Mouse (Mus musculus): ENCODE data around the gene Ptp4a2. TPM values are rescaled to one million over a fixed set of nuclear protein-coding genes. Genes with fewer than 3 reads are reported as not detected.

Ptp4a2 gene
- total RNA-seq, 2 experiments from 2014 or later = 115 to 138 TPM

DNA sequence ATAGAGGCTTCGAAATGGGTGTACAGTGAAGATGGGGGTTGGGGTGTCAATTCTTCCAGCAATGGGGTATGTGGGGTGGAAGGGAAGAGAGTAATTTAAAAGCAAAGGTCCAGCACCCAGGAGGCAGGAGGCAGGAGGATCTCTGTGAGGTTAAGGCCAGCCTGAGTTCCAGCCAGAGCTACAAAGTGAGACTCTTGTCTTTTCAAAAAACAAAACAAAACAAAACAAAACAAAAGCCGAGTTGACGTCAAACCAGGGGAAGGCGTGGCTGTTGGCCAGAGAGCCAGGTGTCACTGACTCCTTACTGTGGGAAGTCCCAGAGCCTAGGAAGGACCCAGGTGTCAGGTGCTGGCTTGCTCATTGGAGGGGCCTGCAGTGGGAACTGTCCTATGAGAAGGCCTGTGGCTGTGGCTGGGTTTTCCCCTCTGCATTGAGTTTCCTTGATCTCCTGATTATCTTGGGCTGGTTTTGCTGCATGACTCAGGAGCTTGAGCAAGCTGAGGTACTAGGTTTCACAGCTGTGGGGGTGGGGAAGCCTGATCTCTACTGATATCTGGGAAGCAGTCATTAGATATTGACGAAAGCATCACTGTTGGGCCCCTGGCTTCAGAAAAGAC is 17.2 kb upstream of the Ptp4a2 start:
- intact Hi-C loops (cut with DNase I) = no loop called here
- no peak for DNase-seq (ENCODE audit: low spot score in 2 of 2)

- peak in 1 of 2 experiments; percentile 53 for DNase-seq (ENCODE audit: low spot score in 2 of 2)
- intact Hi-C loops (cut with DNase I) = no loop called here
These were observed 15.7 kb upstream of the Ptp4a2 start for GRCm38 (mm10) chr4:129795151-129795860.

DNA sequence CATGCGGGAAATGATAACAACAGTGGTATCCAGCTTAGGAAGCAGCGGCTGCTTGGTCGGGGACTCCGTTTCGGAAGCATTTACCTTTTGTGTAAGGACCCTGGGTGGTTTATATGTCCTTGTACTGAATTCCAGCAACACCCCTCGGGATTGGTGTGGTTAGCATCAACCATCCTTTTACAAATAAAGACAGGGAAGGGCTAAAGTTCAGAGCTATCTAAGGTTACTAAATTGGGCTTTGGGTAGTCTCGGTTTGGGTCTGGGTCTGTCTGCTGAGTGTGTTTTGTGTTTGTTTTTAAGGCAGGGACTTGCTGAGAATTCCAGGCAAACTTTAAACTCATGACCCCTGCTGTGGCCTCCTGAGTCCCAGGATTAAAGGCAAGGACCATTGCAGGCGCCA is 15.2 kb upstream of the Ptp4a2 start:
- DNase-seq (ENCODE audit: low spot score in 2 of 2) = no peak
- intact Hi-C loops (cut with DNase I) = no loop called here

- no peak for DNase-seq (ENCODE audit: low spot score in 2 of 2)
- intact Hi-C loops (cut with DNase I) = no loop called here
These were observed 13.0 kb upstream of the Ptp4a2 start for GRCm38 (mm10) chr4:129797985-129798384.

GRCm38 (mm10) chr4:129803368-129803767 is 7.7 kb upstream of the Ptp4a2 start:
- DNase-seq (ENCODE audit: low spot score in 2 of 2) = no peak
- intact Hi-C loops (cut with DNase I) = no loop called here

- intact Hi-C loops (cut with DNase I) = no loop called here
- DNase-seq (ENCODE audit: low spot score in 2 of 2) = no peak
These were observed 6.0 kb upstream of the Ptp4a2 start for GRCm38 (mm10) chr4:129805059-129805458.

- DNase-seq (ENCODE audit: low spot score in 2 of 2) = no peak
- intact Hi-C loops (cut with DNase I) = no loop called here
These were observed 818 bp downstream of the Ptp4a2 start for GRCm38 (mm10) chr4:129811605-129812468.

- DNase-seq (ENCODE audit: low spot score in 2 of 2) = peak; percentile 9 to 24
- intact Hi-C loops (cut with DNase I) = no loop called here
These were observed 6.6 kb downstream of the Ptp4a2 start for GRCm38 (mm10) chr4:129817591-129817990.

- no peak for DNase-seq (ENCODE audit: low spot score in 2 of 2)
- intact Hi-C loops (cut with DNase I) = no loop called here
These were observed 7.6 kb downstream of the Ptp4a2 start for GRCm38 (mm10) chr4:129818506-129819195.

GRCm38 (mm10) chr4:129819712-129820336 is 8.8 kb downstream of the Ptp4a2 start:
- intact Hi-C loops (cut with DNase I) = loop anchor here (5.0 kb wide), 2 partner anchors 62 to 162 kb away; partner anchors contain the start of gene Adgrb2
- DNase-seq (ENCODE audit: low spot score in 2 of 2) = peak; percentile 92 to 94

- DNase-seq (ENCODE audit: low spot score in 2 of 2) = peak; percentile 59 to 68
- intact Hi-C loops (cut with DNase I) = loop anchor here (5.0 kb wide), 2 partner anchors 62 to 162 kb away; partner anchors contain the start of gene Adgrb2
These were observed 9.5 kb downstream of the Ptp4a2 start for GRCm38 (mm10) chr4:129820417-129821086.

DNA sequence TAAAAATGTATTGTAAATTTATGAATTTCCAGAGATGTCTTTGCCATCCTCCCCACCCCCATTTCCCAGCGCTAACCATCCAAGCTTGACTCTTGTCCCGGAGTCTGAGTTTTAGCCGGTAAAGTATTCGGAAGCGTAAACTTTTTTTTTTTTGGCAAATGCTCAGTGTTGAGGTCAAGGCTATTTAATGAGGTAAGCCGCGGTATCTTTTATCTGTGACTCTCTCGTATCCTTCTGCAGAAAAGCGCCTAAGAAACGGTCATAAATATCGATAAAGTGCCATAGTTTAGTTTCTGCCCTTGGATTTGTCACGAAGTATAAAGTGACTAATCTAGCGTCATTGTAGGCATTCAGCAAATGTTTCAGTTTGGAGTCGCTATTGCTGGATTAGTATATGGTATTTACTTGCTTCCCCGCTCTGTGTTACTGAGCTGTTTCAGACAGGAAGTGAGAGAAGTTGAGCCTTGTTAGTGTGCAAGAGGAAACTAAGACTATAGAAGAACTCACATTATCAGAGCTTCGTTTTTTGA is 10.1 kb downstream of the Ptp4a2 start:
- intact Hi-C loops (cut with DNase I) = loop anchor here (5.0 kb wide), 2 partner anchors 61 to 161 kb away; partner anchors contain the start of gene Adgrb2

GRCm38 (mm10) chr4:129822324-129822723 is 11.3 kb downstream of the Ptp4a2 start:
- intact Hi-C loops (cut with DNase I) = loop anchor here (5.0 kb wide), 2 partner anchors 60 to 160 kb away; partner anchors contain the start of gene Adgrb2
- DNase-seq (ENCODE audit: low spot score in 2 of 2) = no peak

More for the DNA sequence above, 10.1 kb downstream of the Ptp4a2 start:
- DNase-seq (ENCODE audit: low spot score in 2 of 2) = no peak

DNA sequence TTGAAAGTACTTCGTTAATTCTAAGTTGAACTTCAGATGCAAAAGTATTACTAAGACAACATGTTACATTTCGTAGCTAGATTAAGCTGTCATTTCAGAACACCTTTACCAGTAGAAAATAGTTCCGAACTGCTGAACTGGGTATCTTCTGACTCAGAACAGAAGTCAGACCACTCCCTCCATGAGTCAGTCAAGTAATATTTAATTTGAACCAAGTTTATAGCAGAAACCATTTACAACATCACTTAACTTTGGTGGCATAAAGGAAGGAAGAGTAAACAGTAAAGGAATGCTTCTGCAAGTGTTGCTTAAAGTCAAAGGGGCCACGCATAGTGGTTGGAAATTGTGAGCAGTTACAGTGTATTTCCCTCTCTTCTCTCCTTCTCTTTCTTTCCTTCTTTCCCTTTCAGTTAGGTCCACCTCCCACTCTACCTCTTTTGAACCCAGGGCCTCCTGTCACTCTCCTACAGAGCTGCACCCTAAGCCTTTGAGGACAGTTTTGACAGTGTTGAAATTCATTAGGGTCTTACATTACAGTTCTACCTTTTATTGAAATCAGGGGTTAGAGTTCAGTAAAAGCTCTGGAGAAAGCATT is 12.3 kb downstream of the Ptp4a2 start:
- no peak for DNase-seq (ENCODE audit: low spot score in 2 of 2)
- intact Hi-C loops (cut with DNase I) = loop anchor here (5.0 kb wide), 2 partner anchors 59 to 159 kb away; partner anchors contain the start of gene Adgrb2

DNA sequence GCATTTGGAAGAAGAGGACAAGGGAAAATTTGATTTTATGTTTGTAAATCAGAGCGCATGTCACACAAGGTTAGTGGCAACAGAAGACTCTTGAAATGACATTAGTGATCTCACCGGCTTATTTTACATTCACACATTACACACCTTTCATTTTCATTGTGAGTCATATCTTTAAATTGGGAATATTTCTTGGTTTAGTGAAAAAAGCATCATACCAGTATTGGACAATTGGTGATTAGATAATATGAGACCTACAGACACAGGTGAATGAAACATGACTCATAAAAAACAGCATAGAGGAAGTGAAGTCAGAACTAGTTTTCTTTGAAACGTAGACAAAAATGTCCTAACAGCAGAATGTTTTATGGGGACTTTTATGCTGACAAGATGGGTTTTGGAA is 16.6 kb downstream of the Ptp4a2 start:
- intact Hi-C loops (cut with DNase I) = no loop called here
- no peak for DNase-seq (ENCODE audit: low spot score in 2 of 2)

DNA sequence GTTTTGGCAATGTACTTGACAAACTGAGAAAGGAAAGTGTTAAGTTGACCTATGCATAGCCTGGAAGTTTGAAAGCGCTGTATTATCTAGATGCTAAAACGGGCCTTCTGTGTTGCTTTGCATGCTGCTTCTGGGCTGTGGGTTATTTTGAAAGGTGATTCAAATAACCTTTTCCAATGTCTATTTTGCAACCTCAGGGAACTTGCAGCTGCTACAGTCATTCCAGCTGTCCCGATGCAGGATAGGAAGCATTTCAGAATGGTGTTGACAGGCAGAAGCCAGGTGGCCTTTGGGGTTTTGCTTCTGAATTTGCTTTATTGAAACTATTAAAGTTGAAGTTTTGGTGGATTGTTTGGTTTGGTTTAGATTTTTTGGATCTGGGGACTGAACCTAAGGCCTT is 17.1 kb downstream of the Ptp4a2 start:
- intact Hi-C loops (cut with DNase I) = no loop called here
- no peak for DNase-seq (ENCODE audit: low spot score in 2 of 2)

DNA sequence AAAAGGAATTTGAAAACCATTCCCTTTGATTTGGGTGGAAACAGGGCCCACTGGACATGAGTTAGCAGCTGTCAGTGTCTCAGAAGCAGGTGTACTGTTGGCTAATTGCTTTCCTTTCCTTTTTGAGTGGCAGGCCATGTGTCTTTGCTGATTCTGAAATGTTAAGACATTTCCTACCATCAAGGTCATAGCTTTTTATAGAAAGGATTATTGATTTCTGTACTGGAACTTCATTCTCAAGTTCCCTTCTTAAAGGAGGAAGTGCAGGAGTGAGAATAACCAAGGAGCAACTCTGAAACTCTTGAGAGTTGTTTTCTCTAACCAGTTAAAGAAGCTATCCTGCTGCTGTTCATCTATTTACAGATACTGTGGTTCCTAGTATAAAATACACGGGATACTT is 18.8 kb downstream of the Ptp4a2 start:
- intact Hi-C loops (cut with DNase I) = no loop called here
- no peak for DNase-seq (ENCODE audit: low spot score in 2 of 2)
